Mouse (Mus musculus): ENCODE results near the gene Gm7971. TPM values are rescaled to one million over a fixed set of nuclear protein-coding genes. Genes with fewer than 3 reads are reported as not detected.
"Not testable (repeated sequence)": the region's sequence is repeated elsewhere in the genome, so short reads cannot be mapped to it uniquely, and the experiment has no call there.

The Gm7971 gene
- total RNA-seq (2021), result not detected
- long read RNA-seq, experiment 1, result 0 reads
- long read RNA-seq, experiment 2, result 0 reads

- not testable (repeated sequence) for DNase-seq (ENCODE audit: low spot score in 2 of 2)
Observed at GRCm38 (mm10) chr5:95594775-95595174, at the start of gene Gm7971. TSS of gene Gm7971 (minus strand) at chr5:95594875.

Other genes with a start within 250 kb of the Gm7971 start
- not detected for gene D5Ertd577e, start 138.1 kb downstream of the Gm7971 start, total RNA-seq (2021)
- gene Gm3286, start 84.1 kb downstream of the Gm7971 start, total RNA-seq (2021), result not detected
- not detected for gene Gm7978, start 141.3 kb upstream of the Gm7971 start, total RNA-seq (2021)
- gene Gm7982, start 147.1 kb upstream of the Gm7971 start, total RNA-seq (2021), result not detected
- not detected for gene E330014E10Rik, start 181.1 kb upstream of the Gm7971 start, total RNA-seq (2021)